8 mouse cellular contexts compared by ENCODE assay signal in genomic region chr19:28677045-28677727, GRCm38 (mm10). TPM values are rescaled to one million over a fixed set of nuclear protein-coding genes. Genes with fewer than 3 reads are reported as not detected.
DNase-seq lines count a peak whose midpoint lies in the region; ATAC-seq lines count a peak whose summit lies in the region.

No protein-coding gene starts in this region.

- no peaks in the 10 kb centered on the region for H3K36me3 ChIP-seq in neural tube, embryonic 12.5 days
- H3K36me3 ChIP-seq in embryonic facial prominence, embryonic 13.5 days: no peaks in the 10 kb centered on the region
- no peaks in the 10 kb centered on the region for H3K36me3 ChIP-seq in hindbrain, embryonic 16.5 days (ENCODE audit: control insufficient read depth, insufficient read depth, low read length)

- H3K4me1 ChIP-seq in neural tube, embryonic 12.5 days: peaks cover 22% of the 10 kb centered on the region
- peaks cover 28% of the 10 kb centered on the region for H3K4me1 ChIP-seq in embryonic facial prominence, embryonic 13.5 days
- peaks cover 23% of the 10 kb centered on the region for H3K4me1 ChIP-seq in hindbrain, embryonic 16.5 days (ENCODE audit: control insufficient read depth, insufficient read depth, low read depth, low read length)

- 26% methylated on average over 8 of the region's 8 CpGs for WGBS in neural tube, embryonic 12.5 days
- 24% methylated on average over 8 of the region's 8 CpGs for WGBS in embryonic facial prominence, embryonic 13.5 days
- 11% methylated on average over 8 of the region's 8 CpGs for WGBS in hindbrain, embryonic 16.5 days

- DNase-seq in neural tube, embryonic 10.5 days (ENCODE audit: extremely low spot score, low spot score): no peak
- peak; percentile 26 for DNase-seq in lung, postnatal 10 days
- DNase-seq in ovary, postnatal 10 days (ENCODE audit: low spot score): no peak
- no peak for DNase-seq in frontal cortex, postnatal 14 days (ENCODE audit: low spot score in 2 of 2)

- H3K4me2 ChIP-seq in neural tube, embryonic 12.5 days (replicated peaks): peak overlapping the region; percentile 82
- H3K4me2 ChIP-seq in embryonic facial prominence, embryonic 13.5 days: peak overlapping the region; percentile 98
- H3K4me2 ChIP-seq in hindbrain, embryonic 16.5 days (ENCODE audit: low read length): peak overlapping the region; percentile 92

- H3K9ac ChIP-seq in neural tube, embryonic 12.5 days: no peak overlapping the region
- peak overlapping the region; percentile 86; the same call in 1 of the 2 replicates for H3K9ac ChIP-seq in embryonic facial prominence, embryonic 13.5 days
- H3K9ac ChIP-seq in hindbrain, embryonic 16.5 days (ENCODE audit: low read depth, low read length): no peak overlapping the region

- peak overlapping the region; percentile 46; the same call in 1 of the 2 replicates for H3K4me3 ChIP-seq in neural tube, embryonic 12.5 days
- H3K4me3 ChIP-seq in embryonic facial prominence, embryonic 13.5 days: peak overlapping the region; percentile 72
- peak overlapping the region; percentile 54 for H3K4me3 ChIP-seq in hindbrain, embryonic 16.5 days (ENCODE audit: low read length)

- H3K9me3 ChIP-seq in neural tube, embryonic 12.5 days: no peaks in the 10 kb centered on the region
- no peaks in the 10 kb centered on the region for H3K9me3 ChIP-seq in embryonic facial prominence, embryonic 13.5 days
- H3K9me3 ChIP-seq in hindbrain, embryonic 16.5 days (ENCODE audit: control insufficient read depth, low read length): no peaks in the 10 kb centered on the region

- H3K27ac ChIP-seq in neural tube, embryonic 12.5 days: no peak overlapping the region
- no peak overlapping the region for H3K27ac ChIP-seq in embryonic facial prominence, embryonic 13.5 days
- no peak overlapping the region for H3K27ac ChIP-seq in hindbrain, embryonic 16.5 days (ENCODE audit: low read depth, low read length)

- no peak for ATAC-seq in neural tube, embryonic 12.5 days (ENCODE audit: low FRiP score, low read depth)
- no peak for ATAC-seq in embryonic facial prominence, embryonic 13.5 days (ENCODE audit: insufficient number of reproducible peaks, insufficient read depth, low FRiP score, low TSS enrichment, low read depth)
- no peak for ATAC-seq in hindbrain, embryonic 16.5 days
- no peak for ATAC-seq in cerebellum, adult (ENCODE audit: insufficient number of reproducible peaks, low FRiP score, low TSS enrichment)

- H3K27me3 ChIP-seq in neural tube, embryonic 12.5 days (replicated peaks): peaks cover 33% of the 10 kb centered on the region
- peaks cover 36% of the 10 kb centered on the region for H3K27me3 ChIP-seq in embryonic facial prominence, embryonic 13.5 days
- peaks cover 8% of the 10 kb centered on the region for H3K27me3 ChIP-seq in hindbrain, embryonic 16.5 days (replicated peaks; ENCODE audit: control insufficient read depth, insufficient read depth, low read length)

RNA-seq across cellular contexts. Expression of gene Glis3, which starts 2.7 kb away (rescaled TPM):
- 1.4 and 1.7 TPM in 2 replicates for polyA plus RNA-seq in neural tube, embryonic 12.5 days (2016; fragmentation: Nextera tagmentation; extraction: Ambion mirVana)
- 15.2 and 15.7 TPM in 2 replicates for polyA plus RNA-seq in embryonic facial prominence, embryonic 13.5 days (2015; fragmentation: Nextera tagmentation; extraction: Ambion mirVana)
- polyA plus RNA-seq in hindbrain, embryonic 16.5 days (2015; fragmentation: Nextera tagmentation; extraction: Ambion mirVana): 2.5 and 2.9 TPM in 2 replicates
